24 mouse cellular contexts compared by ENCODE assay signal in the genomic region with DNA sequence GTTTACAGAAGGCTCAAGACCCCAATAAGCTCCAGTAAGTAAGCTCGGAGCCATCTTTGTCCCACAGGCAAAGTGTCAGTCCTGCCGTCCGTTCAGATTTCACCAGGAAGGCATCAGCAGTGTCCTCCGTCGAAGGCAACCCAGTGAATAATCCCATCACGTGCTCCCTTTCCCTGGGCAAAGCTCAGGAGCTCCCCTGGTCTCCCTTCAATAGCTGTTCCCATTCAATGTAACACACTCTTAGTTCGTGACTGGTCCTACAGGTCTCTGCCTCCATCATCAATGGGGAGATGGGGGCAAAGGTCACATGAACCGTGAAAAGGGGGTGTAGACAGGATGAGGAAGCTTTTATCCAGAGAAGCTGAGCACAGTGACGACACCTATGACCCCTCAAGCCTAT.
"Had no signal": no experiment of that assay in that cellular context is flagged by ENCODE, and none has a peak within 500 bp of the region (broad histone marks: within the 10 kb centered on the region; RNA-seq: fewer than 3 reads in every experiment).

No protein-coding gene starts in this region.

- H3K9ac ChIP-seq: embryonic facial prominence, embryonic 12.5 days; embryonic facial prominence, embryonic 13.5 days; embryonic facial prominence, embryonic 15.5 days; forebrain, embryonic 12.5 days; forebrain, embryonic 13.5 days; forebrain, embryonic 15.5 days; forebrain, postnatal 0 days had no signal

- H3K4me2 ChIP-seq: embryonic facial prominence, embryonic 12.5 days; embryonic facial prominence, embryonic 13.5 days; embryonic facial prominence, embryonic 15.5 days; forebrain, embryonic 12.5 days; forebrain, embryonic 13.5 days; forebrain, embryonic 15.5 days had no signal

- DNase-seq: cerebellum, adult 8-10 months; cerebellum, adult 9-10 months; cerebellum, adult 9-11 months; cerebellum, postnatal 14 days; cerebellum, postnatal 25 days; cerebellum, postnatal 36 days; embryo, embryonic 11 days; forebrain, postnatal 0 days; gastrocnemius, adult 2 months; gastrocnemius, postnatal 10 days; gastrocnemius, postnatal 14 days; gastrocnemius, postnatal 25 days; gastrocnemius, postnatal 36 days had no signal

- H3K27me3 ChIP-seq: embryonic facial prominence, embryonic 12.5 days; embryonic facial prominence, embryonic 13.5 days; embryonic facial prominence, embryonic 15.5 days; forebrain, embryonic 12.5 days; forebrain, embryonic 13.5 days; forebrain, embryonic 15.5 days had no signal

- H3K4me1 ChIP-seq: embryonic facial prominence, embryonic 12.5 days; embryonic facial prominence, embryonic 13.5 days; embryonic facial prominence, embryonic 15.5 days; forebrain, embryonic 12.5 days; forebrain, embryonic 13.5 days; forebrain, embryonic 15.5 days had no signal

- H3K27ac ChIP-seq: embryonic facial prominence, embryonic 10.5 days; embryonic facial prominence, embryonic 12.5 days; embryonic facial prominence, embryonic 13.5 days; embryonic facial prominence, embryonic 15.5 days; forebrain, embryonic 10.5 days; forebrain, embryonic 12.5 days; forebrain, embryonic 13.5 days; forebrain, embryonic 15.5 days had no signal

- H3K36me3 ChIP-seq: embryonic facial prominence, embryonic 10.5 days; embryonic facial prominence, embryonic 12.5 days; forebrain, embryonic 10.5 days; forebrain, embryonic 12.5 days; forebrain, embryonic 15.5 days had no signal

- ATAC-seq: forebrain, embryonic 13.5 days; forebrain, embryonic 14.5 days; forebrain, embryonic 15.5 days; forebrain, embryonic 16.5 days; forebrain, postnatal 0 days had no signal

- H3K4me3 ChIP-seq: embryonic facial prominence, embryonic 10.5 days; embryonic facial prominence, embryonic 12.5 days; embryonic facial prominence, embryonic 13.5 days; embryonic facial prominence, embryonic 15.5 days; erythroblast, embryonic 14.5 days; forebrain, embryonic 10.5 days; forebrain, embryonic 12.5 days; forebrain, embryonic 13.5 days; forebrain, embryonic 15.5 days; gastrocnemius, adult 2 months had no signal

- H3K9me3 ChIP-seq: embryonic facial prominence, embryonic 10.5 days; embryonic facial prominence, embryonic 12.5 days; embryonic facial prominence, embryonic 13.5 days; embryonic facial prominence, embryonic 15.5 days; forebrain, embryonic 10.5 days; forebrain, embryonic 12.5 days; forebrain, embryonic 13.5 days; forebrain, embryonic 15.5 days had no signal
